Mouse (Mus musculus): ENCODE results near the gene Ppp5c. TPM values are rescaled to one million over a fixed set of nuclear protein-coding genes. Genes with fewer than 3 reads are reported as not detected.
A peak's percentile ranks its signal among the peaks of the same experiment; 100 is the strongest.

Ppp5c gene
- polyA plus RNA-seq, 1 experiment from 2014 or later = 103 TPM

DNA sequence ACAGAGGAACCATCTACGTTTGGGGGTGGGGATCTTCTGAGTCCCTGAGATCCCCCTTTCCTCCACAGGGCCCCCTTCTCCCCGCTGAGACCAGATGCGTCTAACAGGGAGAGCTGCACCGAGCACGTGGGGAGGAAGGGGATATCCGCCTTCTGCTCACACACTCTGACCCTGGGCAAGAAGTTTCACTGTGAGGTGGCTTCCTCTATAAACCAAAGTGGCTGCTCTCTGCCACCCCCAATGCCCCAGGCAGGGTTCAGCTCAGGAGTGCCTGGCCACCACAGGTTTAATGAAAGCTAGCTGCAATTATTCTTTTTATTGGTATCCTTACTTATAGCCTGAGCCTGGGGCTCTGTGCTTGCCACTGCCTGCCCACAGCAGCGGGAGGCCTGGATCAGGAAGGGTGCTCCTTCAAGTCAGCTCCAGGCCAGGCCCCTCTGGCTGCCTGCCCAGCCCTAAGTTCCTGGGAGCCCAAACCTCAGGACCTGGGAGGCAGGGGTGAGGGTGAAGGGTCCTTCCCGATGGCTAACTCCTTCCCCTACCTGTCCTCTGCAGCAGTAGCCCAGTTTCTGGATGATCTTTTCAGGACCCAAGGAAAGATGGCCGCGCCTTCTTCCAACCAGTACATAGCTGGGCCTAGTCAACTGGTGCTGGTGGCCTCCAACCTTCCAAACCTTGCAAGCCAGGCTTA lies 2.8 kb downstream of the Ppp5c start:
- peak overlapping the region; percentile 3; the same call in 1 of the 2 replicates for H3K9ac ChIP-seq (replicated peaks)
- WGBS = 85% methylated on average over 10 of the region's 10 CpGs
- ATAC-seq (replicated peaks) = no peak

DNA sequence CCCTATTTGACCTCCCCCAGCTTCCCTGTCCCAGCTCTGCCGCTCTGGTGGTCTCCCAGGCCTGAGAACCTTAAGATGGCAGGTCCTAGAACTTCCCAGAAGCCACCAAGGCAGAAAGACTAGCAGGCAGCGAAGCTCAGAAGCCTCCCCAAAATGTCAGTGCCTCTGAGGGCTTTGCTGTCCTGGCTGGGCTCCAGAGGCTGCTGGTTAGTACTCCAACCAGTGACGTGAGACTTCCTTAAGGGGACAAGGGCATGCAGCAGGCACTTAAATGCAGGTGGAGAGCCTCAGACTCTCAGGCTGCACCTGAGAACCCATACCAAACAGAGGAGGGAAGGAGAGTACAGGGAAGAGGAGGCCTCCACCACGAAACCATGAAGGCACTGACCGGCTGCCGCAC lies 3.6 kb downstream of the Ppp5c start:
- Histone ChIP-seq H3K4me3 (no peak overlapping the region), H3K9ac (replicated peaks) (no peak overlapping the region), H3K4me1 (peaks cover 28% of the 10 kb centered on the region), H3K4me2 (replicated peaks) (no peak overlapping the region), H3K27ac (replicated peaks) (no peak overlapping the region), H3K36me3 (peaks cover 38% of the 10 kb centered on the region), H3K27me3 (no peaks in the 10 kb centered on the region), H3K9me3 (no peaks in the 10 kb centered on the region)
- WGBS = 92% methylated on average over 6 of the region's 6 CpGs
- no peak for ATAC-seq (replicated peaks)

More for the DNA sequence above, 2.8 kb downstream of the Ppp5c start:
- Histone ChIP-seq H3K4me3 (no peak overlapping the region), H3K27ac (replicated peaks) (no peak overlapping the region), H3K9me3 (no peaks in the 10 kb centered on the region), H3K27me3 (no peaks in the 10 kb centered on the region), H3K36me3 (peaks cover 32% of the 10 kb centered on the region), H3K4me1 (peaks cover 28% of the 10 kb centered on the region), H3K4me2 (replicated peaks) (no peak overlapping the region)

DNA sequence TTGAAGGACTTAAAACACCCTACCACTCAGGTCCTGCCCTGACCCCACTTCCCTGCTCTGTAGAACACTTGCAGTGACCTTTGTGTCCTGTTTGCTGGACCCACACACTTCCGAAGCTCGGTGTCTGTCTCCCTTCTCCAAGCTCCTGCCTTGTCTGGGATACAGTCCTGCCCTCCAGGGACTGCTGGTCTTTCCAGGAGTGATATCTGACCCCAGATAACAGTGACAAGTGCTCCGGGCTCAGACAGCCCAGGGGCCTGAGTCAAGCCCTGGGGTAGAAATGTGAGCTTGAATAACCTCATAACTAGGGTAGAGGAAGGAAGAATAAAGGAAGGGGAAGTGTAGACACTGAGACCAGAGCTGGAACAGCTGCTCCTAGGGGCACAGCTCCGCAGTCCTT lies 4.0 kb downstream of the Ppp5c start:
- Histone ChIP-seq H3K4me3 (no peak overlapping the region), H3K27me3 (no peaks in the 10 kb centered on the region), H3K36me3 (peaks cover 38% of the 10 kb centered on the region), H3K4me1 (peaks cover 28% of the 10 kb centered on the region), H3K27ac (replicated peaks) (no peak overlapping the region), H3K9ac (replicated peaks) (no peak overlapping the region), H3K9me3 (no peaks in the 10 kb centered on the region), H3K4me2 (replicated peaks) (no peak overlapping the region)
- ATAC-seq (replicated peaks) = no peak
- 92% methylated on average over 4 of the region's 4 CpGs for WGBS

DNA sequence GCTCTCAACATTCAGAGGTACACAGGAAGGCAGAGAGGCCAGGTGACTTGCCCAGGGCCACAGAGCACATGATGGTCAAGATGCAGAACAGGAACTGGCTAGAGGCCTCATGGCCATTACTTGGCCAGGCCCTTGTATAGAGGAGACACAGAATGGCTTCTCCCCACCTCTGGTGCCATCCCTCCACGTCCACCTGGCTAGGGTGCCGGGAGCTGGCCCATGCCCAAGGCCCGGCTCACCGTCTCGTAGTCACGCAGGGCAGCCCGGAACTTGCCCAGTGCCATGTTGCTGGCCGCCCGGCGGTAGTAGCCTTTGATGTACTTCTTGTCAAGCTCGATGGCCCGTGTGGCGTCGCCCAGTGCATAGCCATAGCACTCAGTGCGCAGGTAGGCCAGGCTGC lies 5.5 kb downstream of the Ppp5c start:
- 95% methylated on average over 15 of the region's 15 CpGs for WGBS
- Histone ChIP-seq H3K4me1 (peaks cover 33% of the 10 kb centered on the region), H3K9me3 (no peaks in the 10 kb centered on the region), H3K4me3 (no peak overlapping the region), H3K9ac (replicated peaks) (no peak overlapping the region), H3K27ac (replicated peaks) (no peak overlapping the region), H3K36me3 (peaks cover 38% of the 10 kb centered on the region), H3K4me2 (replicated peaks) (no peak overlapping the region), H3K27me3 (no peaks in the 10 kb centered on the region)
- ATAC-seq (replicated peaks) = no peak

DNA sequence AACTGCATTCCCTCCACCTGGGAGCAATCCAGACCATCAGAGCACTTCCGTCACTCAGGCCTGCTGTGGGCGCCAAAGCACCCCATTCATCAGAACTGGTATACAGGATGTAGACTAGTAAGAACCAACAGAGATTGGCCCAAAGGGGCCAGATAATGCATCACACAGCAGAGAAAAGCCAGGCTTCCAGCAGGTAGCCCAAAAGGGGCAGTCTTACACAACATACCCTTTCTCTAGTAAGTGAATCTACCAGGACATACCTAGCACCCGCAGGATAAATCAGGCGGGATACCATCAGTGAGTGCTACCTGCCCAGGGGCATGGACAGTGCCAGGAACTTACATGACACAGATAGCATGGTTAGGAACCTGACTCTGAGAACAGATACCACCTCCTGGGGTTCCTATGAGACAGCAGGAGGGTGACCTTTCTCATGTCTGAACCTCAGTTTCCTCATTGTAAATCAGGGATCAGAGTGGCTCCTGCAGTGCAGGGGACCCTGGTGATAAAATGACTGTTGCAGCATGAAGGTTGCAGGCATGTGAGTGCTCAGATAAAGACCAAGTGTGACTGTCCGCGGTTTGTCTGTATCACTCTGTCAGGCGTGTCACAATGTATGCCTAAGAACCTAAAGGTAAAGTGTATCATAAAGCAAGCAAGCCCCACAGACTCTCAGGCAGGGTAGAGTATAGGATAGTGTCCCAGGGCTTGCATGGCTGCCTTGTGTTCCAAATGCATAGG lies 8.1 kb downstream of the Ppp5c start:
- WGBS = 87% methylated on average over 7 of the region's 7 CpGs
- H3K27ac ChIP-seq (replicated peaks) = no peak overlapping the region
- no peak overlapping the region for H3K4me2 ChIP-seq (replicated peaks)
- H3K36me3 ChIP-seq = peaks cover 50% of the 10 kb centered on the region
- no peak for ATAC-seq (replicated peaks)
- no peak overlapping the region for H3K4me3 ChIP-seq
- no peaks in the 10 kb centered on the region for H3K9me3 ChIP-seq
- no peak overlapping the region for H3K9ac ChIP-seq (replicated peaks)
- H3K27me3 ChIP-seq = no peaks in the 10 kb centered on the region
- H3K4me1 ChIP-seq = peaks cover 26% of the 10 kb centered on the region

DNA sequence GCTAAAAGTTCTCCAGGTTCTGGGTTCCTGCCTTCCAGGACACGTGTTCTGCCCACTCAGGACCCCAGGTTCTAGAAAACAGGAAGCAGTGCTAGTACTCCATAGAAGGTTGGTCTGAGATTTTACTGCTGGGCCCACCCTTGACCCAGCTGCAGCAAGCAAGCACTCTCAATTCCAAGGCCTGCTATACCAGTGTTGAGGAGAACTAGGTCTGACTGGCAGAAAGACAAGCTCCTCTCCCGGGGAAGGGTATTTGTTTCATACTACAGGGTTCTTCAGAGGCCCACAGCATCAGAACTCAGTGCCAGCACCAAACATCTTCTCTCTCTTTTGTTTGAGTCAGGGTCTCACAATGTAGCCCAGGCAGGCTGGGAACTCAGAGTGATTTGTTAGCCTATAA lies 9.8 kb downstream of the Ppp5c start:
- Histone ChIP-seq H3K27ac (replicated peaks) (peak overlapping the region; percentile 66; the same call in 1 of the 2 replicates), H3K27me3 (no peaks in the 10 kb centered on the region), H3K9ac (replicated peaks) (no peak overlapping the region), H3K4me1 (peaks cover 22% of the 10 kb centered on the region), H3K9me3 (no peaks in the 10 kb centered on the region), H3K4me2 (replicated peaks) (no peak overlapping the region), H3K4me3 (no peak overlapping the region), H3K36me3 (peaks cover 62% of the 10 kb centered on the region)
- ATAC-seq (replicated peaks) = no peak
- WGBS = 84% methylated on average over 2 of the region's 2 CpGs

DNA sequence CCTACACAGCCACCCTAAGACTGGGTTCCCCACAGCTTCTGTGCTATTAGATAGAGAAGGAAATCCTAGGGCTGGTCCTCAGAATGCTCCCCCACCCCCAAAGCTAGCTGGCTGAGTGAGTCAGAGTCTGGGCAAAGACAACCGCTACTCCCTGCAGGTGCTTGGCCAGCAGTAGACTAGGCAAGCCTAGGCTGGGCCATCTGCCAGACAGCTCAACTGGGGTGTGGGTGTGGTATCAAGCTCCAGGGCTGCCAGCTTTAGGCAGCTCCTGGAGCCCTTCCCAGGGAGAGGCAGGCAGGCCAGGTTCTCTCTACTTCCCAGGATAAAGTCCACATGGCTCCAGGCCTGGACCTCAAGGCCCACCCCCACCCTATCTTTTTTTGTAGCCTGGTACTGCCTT lies 10.7 kb downstream of the Ppp5c start:
- WGBS = 26% methylated on average over 1 of the region's 1 CpGs
- Histone ChIP-seq H3K4me2 (replicated peaks) (no peak overlapping the region), H3K4me3 (no peak overlapping the region), H3K4me1 (peaks cover 22% of the 10 kb centered on the region), H3K9ac (replicated peaks) (no peak overlapping the region), H3K36me3 (peaks cover 62% of the 10 kb centered on the region), H3K27ac (replicated peaks) (peak overlapping the region; percentile 66), H3K9me3 (no peaks in the 10 kb centered on the region), H3K27me3 (no peaks in the 10 kb centered on the region)
- peak; percentile 94 for ATAC-seq (replicated peaks)

DNA sequence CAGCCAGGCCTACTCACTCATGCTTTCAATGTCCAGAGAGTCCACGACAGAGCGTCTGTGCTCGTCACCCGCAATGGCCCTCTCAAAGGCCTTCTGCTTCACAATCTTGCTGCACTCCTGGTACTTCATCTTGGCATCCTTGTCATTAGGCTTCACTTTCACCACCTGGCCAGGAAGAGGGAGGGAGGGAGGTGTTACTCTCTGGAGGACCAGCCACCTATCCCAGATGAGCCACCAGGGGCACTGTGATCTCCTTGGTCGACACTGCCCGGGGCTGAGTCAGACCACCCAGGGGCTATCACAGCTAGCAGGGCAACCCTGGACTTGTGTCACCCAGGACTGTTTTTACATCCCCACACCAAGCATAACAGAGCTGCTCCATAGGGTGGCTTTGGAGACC lies 12.3 kb downstream of the Ppp5c start:
- Histone ChIP-seq H3K4me2 (replicated peaks) (no peak overlapping the region), H3K9me3 (no peaks in the 10 kb centered on the region), H3K27me3 (no peaks in the 10 kb centered on the region), H3K36me3 (peaks cover 57% of the 10 kb centered on the region), H3K4me1 (peaks cover 22% of the 10 kb centered on the region), H3K4me3 (no peak overlapping the region), H3K27ac (replicated peaks) (no peak overlapping the region), H3K9ac (replicated peaks) (no peak overlapping the region)
- 83% methylated on average over 6 of the region's 6 CpGs for WGBS
- no peak for ATAC-seq (replicated peaks)

DNA sequence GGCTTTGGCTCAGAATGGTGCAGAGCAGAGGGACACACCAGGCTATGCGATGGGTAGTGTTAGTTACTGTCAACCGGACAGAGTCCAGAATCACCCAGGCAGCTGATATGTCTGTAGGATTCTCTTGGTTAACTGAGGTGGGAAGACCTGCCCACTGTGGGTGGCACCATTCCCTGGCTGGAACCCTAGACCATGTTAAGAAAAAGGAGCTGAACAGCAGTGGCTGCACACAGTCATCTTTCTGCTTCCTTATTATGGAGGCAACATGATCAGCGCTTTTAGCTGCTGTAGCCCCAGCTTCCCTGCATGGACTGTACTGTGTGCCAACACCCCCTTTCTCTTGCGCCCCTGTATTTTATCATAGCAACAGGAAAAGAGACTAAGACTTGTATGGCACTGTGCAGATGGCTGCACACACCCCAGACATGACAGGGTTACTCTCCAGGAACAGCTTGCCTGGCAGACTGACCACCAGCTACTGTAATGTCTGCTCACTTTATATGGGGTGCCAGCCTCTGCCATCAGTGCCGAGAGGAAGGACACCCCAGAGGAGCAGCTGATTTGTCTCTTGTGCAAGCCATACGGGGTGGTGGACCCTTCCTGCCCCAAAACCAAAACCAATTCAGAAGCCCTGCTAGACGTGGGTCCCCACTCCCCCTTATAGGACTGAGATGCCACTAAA lies 15.7 kb downstream of the Ppp5c start:
- Histone ChIP-seq H3K9me3 (no peaks in the 10 kb centered on the region), H3K9ac (replicated peaks) (no peak overlapping the region), H3K4me1 (peaks cover 12% of the 10 kb centered on the region), H3K36me3 (peaks cover 77% of the 10 kb centered on the region), H3K4me3 (no peak overlapping the region), H3K27ac (replicated peaks) (no peak overlapping the region), H3K27me3 (no peaks in the 10 kb centered on the region), H3K4me2 (replicated peaks) (no peak overlapping the region)
- 92% methylated on average over 7 of the region's 7 CpGs for WGBS
- ATAC-seq (replicated peaks) = no peak

DNA sequence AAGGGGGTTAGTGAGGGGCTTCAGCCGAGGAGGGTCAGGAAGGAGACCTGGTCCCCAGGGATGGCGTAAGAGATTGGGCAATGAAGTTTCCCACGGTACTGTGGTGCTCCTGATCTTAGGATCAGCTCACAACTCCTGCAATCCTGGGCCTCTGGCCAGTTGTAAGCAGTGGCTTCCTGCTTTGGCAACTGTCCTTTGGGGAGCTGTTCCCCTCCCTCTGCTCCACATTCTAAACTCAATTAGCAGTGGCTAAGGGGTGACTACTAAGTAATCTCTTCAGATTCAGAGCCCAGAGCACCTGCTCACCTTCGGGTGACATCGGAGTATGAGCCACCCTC lies 17.7 kb downstream of the Ppp5c start:
- Histone ChIP-seq H3K9me3 (no peaks in the 10 kb centered on the region), H3K9ac (replicated peaks) (no peak overlapping the region), H3K36me3 (peaks cover 90% of the 10 kb centered on the region), H3K4me3 (no peak overlapping the region), H3K4me2 (replicated peaks) (no peak overlapping the region), H3K27ac (replicated peaks) (no peak overlapping the region), H3K4me1 (no peaks in the 10 kb centered on the region), H3K27me3 (no peaks in the 10 kb centered on the region)
- no peak for ATAC-seq (replicated peaks)
- 90% methylated on average over 5 of the region's 5 CpGs for WGBS

DNA sequence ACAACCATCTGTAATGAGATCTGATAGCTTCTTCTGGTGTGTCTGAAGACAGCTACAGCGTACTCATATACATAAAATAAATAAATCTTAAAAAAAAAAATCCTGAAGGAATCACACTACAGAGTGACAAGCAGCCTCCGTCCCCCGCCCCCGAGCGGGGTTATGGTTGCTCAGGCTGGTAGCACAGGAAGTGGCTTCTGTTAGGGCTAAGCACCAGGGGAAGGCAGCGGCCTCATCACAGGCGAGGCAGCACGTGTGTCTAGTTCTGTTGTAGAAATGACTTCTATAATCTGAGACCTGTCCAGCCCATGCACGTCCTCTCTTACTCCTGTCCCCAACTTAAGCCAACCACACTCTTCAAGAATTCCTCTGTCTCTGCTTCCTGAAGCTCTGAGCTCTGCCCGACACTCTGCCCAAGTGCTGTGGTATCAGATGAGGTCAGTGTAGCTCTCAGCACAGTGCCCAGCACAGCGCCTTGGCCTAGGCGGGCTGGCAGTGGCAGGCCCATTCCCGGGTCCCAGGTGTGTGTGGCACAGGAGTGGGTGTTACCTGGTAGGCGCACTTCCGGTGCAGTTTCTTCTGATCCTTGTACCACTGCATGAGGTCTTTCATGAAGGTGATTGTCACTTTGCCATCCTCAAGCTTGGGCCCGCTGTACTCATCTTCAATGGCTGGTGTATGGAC lies 18.3 kb downstream of the Ppp5c start:
- Histone ChIP-seq H3K9me3 (no peaks in the 10 kb centered on the region), H3K36me3 (peaks cover 90% of the 10 kb centered on the region), H3K4me3 (no peak overlapping the region), H3K4me1 (no peaks in the 10 kb centered on the region), H3K27me3 (no peaks in the 10 kb centered on the region), H3K4me2 (replicated peaks) (no peak overlapping the region), H3K9ac (replicated peaks) (no peak overlapping the region), H3K27ac (replicated peaks) (no peak overlapping the region)
- no peak for ATAC-seq (replicated peaks)
- WGBS = 92% methylated on average over 16 of the region's 16 CpGs

GRCm38 (mm10) chr7:17007300-17007699 lies 20.4 kb downstream of the Ppp5c start:
- peaks cover 75% of the 10 kb centered on the region for H3K36me3 ChIP-seq
- 83% methylated on average over 4 of the region's 4 CpGs for WGBS

More at GRCm38 (mm10) chr7:17007300-17007699, 20.4 kb downstream of the Ppp5c start:
- no peaks in the 10 kb centered on the region for H3K27me3 ChIP-seq
- no peak overlapping the region for H3K4me3 ChIP-seq
- no peak overlapping the region for H3K4me2 ChIP-seq (replicated peaks)
- no peak for ATAC-seq (replicated peaks)
- H3K9me3 ChIP-seq = no peaks in the 10 kb centered on the region
- H3K27ac ChIP-seq (replicated peaks) = no peak overlapping the region
- H3K4me1 ChIP-seq = no peaks in the 10 kb centered on the region
- no peak overlapping the region for H3K9ac ChIP-seq (replicated peaks)
